Mouse (Mus musculus): ENCODE measurements at regions not wholly inside any gene's neighbourhood (a gene's known extent, or its start where the extent isn't known, plus 50 kb on each side); places are given as distances from the start of the nearest gene placed in this dataset.

DNA sequence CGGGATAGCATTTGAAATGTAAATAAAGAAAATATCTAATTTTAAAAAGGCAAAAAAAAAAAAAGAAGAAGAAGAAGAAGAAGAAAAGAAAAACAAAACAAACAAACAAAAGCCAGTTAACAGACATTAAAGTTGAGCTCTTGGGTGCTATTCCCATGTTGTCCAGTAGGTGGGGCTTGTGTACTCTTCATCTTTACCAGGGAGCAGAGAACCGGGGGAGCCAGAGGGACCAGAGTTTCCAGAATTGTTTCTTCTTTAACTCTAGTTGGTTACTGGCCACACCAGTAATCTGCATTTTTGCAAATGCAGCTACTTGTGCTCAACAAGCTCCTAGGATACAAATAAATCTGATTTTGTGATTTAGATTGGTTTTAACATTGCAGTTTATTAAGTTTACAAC lies 103.6 kb upstream of the Dcn start:
- TF ChIP-seq CTCF (IDR thresholded peaks at IDR 0.05; ENCODE audit: extremely low read depth, insufficient read length, insufficient replicate concordance, low read depth, low read length) (peak; percentile 48; the same call in 1 of the 2 replicates), POLR2A (IDR thresholded peaks at IDR 0.05; ENCODE audit: low read depth, low read length) (no peak)
